Mouse (Mus musculus) neural tube, embryonic 10.5 days (tissue): Measurements from ENCODE around the gene Odf3b.
A peak's percentile ranks its signal among the peaks of the same experiment; 100 is the strongest.

Experiments
- DNase-seq: peaks from one replicate; pipeline ENCODE4 v3.0.0-alpha.2; 2017; ENCODE audit warnings: low spot score; ENCODE audit errors: extremely low spot score

Gene Odf3b

DNA sequence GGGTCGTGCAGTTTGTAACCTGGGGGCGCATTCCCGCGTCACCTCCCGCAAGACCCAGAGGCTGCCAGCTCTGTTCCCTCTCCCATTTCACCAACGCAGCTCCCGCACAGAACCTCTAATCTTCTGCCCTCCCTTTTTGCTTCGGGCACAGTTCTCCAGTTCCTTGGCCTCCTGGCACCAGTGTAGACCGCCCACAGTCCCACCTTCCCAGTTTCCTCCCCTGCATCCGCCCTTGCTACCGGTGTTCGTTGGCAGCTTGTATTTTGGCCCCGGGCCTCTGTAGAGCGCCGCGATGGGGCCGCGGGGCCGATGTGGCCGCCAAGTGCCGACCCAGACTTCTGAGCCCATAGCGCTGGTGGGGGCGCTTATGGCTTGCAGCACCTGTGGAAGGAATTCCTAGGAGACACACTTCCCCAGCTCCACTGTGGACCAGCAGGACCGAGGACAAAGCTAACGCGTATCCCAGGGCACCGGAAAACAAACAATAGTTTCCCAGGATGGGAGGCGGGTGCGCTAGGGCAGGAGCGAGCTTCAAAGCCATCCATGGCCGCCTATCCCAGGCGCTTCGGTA lies at the start of gene Odf3b:
Odf3b (minus strand) TSS at position 452 of the 571 bp plus-strand sequence.
- peak; percentile 58 for DNase-seq

DNA sequence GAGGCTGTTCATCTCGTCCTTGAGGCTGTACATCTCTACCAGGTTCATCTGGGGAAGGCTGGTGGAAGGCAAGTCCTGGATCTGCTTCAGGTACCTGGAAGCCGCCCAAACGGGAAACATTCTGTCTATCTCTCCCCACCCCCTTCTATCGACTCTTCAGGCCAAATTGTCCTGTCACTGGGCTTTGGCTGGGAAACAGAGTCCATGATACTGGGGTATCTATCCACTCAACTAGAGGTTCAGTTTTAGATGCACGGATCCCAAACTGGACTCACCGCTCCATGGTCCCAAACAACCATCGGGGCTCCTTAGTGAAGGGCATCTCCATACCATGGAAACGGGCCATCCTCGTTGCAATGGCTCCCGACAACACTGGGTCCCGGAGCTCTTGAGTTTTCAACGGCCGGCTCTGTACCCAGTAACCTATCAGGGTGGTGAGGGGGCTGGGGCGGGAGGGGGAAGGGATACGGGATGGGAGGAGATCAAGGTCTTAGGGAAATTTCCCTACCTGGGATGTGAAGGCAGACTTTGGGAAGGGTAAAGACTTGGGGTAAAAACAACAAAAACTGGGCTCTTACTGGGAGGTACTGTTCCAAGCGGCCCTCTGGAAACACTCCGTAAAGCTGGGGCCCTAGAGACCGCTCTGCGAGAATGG lies 49.2 kb upstream of the Odf3b start:
- no peak for DNase-seq

DNA sequence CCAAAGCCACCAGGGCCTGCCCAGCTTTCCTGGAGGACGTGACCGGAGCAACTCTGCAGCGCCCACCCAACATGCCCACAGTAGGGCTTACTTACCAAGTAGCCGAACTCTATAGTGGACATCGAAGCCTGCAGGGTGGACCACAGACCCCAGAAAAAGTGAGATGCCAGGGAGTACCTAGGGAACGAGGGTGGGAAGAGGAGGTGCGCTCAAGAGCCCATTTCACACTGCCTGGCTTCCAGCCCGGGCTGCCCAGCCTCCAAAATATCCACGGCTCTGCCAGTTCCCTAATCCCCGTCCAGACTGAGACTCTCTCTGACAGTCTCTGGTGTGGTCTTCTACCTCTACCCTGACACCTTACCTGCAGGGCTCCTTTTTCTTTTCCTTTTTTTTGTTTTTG lies 47.6 kb upstream of the Odf3b start:
- no peak for DNase-seq

DNA sequence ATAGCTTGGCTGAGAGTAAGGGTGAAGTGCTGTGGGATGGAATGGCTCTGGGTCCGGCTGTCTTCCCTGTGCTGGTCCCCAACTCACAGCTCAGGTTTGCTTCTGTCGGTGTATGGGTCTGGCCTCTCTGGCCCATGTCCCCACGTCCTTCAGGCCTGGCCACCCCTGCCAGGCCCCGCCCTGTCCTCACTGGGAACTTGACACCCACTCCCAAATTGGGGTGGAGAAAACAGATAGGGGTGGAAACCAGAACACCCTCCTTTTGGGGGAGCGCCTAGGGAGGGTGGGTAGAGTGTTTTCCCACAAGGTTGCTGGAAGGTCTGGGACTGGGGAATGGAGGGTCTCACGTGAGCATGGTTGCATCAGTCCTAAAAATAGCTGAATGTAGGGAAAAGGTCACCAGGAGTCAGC lies 46.6 kb upstream of the Odf3b start, which contains the start of gene Cpt1b:
Cpt1b (minus strand) TSS at position 153 of the 411 bp plus-strand sequence.
- no peak for DNase-seq

DNA sequence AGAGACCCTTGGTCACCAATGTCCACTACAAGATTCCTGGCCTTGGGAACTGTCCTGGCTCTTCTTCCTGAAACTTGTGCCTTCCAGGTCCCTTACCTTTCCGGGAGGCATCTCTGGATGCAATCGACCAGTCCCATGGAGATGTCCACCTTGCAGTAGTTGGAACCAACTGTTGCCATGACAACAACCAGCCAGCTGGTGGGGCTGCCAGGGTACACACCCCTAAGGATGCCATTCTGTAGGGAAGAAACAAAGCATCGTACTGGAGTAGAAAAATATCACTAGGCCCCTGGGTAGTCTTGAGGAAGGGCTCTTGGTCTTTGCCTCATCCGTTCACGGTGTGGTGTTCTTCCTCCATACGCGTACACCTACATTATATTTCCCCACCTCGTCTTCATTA lies 45.5 kb upstream of the Odf3b start:
- no peak for DNase-seq

DNA sequence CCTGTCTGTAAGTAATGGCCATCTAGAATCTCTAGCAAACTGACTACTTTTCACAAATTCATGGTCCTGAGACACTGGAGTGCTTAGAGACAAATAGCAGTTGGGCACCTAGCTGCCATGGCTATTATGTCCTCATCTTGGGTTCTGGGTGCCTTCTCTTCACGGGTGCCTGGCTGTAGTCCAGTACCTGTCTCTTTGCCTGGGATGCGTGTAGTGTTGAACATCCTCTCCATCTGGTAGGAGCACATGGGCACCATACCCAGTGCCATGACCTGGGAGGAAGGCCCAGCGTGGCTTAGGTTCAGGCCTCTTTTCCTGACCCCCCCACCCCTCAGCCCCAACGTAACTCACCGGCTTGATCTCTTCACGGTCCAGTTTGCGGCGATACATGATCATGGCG lies 42.9 kb upstream of the Odf3b start:
- DNase-seq: no peak

DNA sequence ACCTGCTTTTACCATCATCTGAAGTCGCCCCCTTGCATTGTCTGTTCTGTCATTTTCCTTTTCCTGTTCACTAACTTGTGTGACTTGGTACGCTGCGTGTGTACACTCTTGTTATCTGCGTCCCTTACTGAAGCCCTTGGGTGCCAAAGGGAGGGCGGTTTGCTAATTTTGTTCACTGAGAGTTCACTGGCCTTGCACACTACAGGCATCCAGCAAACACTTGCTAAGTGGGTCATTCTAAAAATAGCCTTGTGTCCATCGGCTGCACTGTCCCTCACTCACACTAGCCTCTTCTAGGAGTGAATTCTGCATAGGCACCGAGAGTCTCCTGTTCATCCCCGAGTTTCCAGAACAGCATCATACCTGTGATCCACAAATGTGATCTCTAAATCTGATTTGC lies 36.2 kb upstream of the Odf3b start:
- no peak for DNase-seq

DNA sequence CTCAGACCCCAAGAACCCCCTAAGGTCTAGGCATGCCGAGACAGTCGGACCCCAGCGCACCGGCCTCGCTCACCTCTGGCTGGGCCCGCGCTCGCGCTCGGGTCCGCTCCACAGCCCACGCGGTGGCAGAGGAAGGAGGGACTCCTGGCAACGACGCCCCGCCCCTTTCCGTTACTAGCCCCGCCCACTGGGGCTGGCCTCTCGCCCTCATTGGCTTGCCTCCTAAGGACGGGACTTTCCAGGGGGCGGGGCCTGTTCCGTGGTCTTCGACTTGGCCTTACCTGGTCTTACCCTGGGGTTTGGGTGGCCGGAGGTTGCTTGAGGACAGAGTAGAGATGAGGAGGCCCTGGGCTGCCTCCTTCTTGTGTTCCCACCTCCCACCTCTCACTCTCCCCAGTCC lies 31.0 kb upstream of the Odf3b start, which contains the start of gene Syce3:
Syce3 (minus strand) TSS at position 386 of the 400 bp plus-strand sequence.
- no peak for DNase-seq

DNA sequence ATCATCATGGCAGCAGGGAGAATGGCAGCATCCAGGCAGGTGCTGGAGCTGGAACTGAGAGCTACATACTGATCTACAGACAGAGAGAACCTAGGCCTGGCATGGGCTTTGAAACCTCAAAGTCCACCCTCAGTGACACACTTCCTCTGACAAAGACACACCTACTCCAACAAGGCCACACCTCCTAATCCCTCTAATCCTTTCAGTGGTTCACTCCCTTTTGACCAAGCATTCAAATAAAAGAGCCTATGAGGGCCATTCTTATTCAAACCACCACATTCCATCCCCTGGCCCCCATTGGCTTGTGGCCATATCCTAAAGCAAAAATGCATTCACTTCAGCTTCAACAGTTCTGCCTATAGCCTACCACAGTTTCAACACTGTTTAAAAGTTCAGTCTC lies 27.6 kb upstream of the Odf3b start:
- DNase-seq: no peak

DNA sequence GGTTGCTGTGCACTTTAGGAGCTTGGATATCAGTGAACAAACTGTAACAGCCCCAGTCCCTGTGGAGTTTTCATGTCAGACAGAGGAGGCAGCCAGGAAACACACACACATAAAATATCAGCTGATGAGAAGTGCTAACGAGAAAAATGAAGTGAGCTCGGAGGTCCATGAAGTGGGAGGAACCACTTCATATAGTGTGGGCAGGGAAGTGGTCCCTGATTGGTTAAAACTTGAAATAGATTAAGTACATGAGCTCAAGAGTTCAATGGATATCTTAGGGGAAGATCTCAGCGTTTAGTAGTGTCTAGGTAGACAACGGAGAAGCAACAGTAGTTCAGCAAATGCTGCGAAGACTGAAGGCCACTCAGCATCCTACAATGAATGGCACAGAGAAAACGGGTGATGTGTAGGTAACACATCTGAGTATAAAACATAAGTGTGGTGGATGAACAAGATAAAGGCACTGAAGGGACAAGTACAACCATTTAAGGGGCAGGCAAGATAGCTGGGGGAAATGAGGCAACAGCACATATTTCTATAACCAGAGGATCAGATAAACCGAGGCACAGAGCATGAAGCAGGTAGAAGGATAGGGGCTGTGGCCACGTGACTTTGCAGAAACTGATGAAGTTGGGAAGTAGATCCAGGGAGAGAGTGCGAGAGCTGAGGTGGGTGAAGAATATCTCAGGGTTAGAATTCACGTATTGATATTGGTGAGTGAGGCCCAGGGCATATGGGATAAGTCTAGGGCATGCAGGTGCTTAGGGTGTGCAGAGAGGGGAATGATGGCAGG lies 25.9 kb upstream of the Odf3b start:
- DNase-seq: no peak

DNA sequence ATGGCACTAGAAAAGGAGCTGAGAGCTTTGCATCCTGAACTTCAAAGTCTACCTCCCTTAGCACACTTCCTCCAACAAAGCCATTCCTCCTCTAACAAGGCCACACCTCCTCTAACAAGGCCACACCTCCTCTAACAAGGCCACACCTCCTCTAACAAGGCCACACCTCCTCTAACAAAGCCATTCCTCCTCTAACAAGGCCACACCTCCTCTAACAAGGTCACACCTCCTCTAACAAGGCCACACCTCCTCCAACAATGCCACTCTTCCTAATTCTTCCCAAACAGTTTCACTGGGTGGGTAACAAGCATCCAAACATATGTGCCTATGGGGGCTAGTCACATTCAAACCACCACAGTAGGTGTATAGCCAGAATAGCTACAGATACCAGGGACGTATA lies 23.4 kb upstream of the Odf3b start:
- DNase-seq: no peak

DNA sequence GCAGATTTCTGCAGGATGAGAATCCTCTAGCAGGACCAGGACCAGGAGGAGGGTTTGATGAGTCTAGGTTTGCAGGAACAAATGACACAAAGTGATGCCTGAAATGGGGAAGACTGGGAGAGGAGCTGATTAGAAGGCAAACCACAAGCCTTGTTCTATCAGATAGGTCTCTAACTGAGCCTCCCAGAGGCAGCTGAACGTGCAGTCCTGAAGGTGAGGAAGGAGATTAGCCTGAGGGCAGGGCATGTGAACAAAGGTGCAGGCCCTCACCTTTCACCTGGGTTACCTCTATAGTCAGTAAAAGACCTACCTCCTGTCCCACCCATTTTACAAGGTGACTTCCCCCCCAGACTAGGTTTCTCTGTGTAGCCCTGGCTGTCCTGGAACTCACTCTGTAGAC lies 20.6 kb upstream of the Odf3b start:
- DNase-seq: no peak

DNA sequence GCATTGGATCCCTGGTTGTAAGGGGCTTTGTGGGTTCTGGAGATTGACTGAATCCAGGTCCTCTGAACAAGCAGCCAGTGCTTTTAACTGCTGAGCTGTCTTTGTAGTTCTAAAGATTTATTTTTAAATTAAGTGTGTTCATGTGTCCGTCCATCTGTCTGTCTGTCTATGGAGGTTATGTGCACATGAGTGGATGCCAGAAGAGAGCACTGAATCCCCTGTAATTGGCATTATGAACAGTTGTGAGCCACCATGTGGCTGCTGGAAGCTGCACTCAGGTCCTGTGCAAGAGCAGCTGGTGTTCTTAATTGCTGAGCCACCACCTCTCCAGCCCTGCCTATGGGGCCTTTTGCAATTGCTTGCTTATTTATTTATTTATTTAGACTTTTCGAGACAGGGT lies 19.1 kb upstream of the Odf3b start:
- DNase-seq: no peak

DNA sequence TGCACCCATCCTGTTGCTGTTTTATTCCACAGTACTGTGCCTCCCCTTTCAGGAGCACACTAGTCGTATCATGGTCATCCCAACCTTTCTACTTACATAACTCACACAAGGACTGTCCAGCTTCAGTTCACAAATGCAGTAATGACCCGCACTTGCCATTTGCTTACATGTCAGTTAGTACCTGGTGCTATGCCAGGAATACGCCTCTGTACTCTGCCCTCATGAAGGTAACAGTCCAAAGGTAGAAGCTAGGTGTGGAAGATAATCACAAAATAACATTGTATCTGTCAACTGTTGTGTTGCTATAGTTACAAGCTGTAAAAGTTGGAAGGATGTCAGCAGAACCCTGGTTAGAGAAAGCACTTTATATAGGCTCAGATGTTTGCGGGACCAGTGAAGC lies 17.8 kb upstream of the Odf3b start:
- DNase-seq: no peak

DNA sequence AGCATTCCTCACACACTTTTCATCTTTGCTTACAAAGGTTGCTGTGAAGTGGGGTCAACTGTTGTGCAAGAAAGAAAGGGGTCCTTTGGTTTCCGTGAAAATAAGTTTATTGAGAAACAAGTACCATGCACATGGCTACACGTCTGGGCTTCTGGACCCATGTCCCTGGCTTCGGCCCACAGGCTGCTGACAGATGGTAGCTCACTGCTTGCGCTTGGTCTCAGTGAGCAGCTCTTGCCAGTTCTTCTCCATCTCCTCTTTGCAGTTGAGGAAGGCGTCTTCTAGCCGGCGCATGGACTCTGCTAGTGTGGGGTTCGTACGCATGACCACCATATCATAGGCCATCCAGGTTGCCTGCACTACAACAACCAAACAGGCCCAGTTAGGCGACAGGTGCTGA lies 11.0 kb upstream of the Odf3b start:
- DNase-seq: no peak

DNA sequence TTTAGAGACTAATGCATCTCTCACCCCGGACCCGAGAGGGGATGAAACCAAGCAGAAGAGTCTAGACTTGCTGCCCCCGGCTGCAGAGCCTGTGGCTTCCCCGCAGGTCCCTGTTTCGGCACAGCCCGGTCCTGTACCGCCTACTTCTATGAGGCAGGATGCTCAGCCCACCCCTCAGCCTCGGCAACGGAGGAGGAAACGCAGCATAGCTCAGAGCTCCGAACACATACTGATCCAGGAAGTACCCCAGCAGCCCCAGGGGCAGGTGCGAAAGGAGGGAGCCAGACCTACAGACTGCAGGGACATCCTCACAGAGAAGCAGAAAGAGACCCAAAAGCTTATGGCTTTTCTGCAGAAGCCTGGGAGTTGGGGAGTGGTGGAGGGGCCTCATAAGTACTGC lies 8.0 kb upstream of the Odf3b start:
- no peak for DNase-seq

DNA sequence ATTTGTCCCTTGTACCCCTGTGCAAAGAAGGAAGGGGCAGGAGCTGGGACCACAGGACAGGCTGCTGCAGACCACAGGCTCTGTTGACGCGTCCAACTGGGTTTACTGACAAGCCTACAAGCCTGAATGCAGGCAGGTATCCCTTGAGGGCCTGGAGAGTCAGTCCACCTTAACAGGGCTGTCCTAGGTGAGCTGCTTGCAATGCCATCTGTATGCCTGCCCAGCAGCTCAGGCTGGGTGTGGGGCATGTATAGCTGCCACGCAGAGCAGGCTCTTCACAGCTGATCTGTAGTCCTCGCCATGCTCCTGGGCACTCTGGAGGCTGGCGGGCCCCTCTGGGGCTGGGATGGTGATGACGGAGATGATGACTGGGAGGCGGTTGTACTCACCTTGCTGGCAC lies 5.5 kb upstream of the Odf3b start, which contains the start of gene Klhdc7b:
Klhdc7b (plus strand) TSS at position 301 of the 400 bp plus-strand sequence.
- no peak for DNase-seq

DNA sequence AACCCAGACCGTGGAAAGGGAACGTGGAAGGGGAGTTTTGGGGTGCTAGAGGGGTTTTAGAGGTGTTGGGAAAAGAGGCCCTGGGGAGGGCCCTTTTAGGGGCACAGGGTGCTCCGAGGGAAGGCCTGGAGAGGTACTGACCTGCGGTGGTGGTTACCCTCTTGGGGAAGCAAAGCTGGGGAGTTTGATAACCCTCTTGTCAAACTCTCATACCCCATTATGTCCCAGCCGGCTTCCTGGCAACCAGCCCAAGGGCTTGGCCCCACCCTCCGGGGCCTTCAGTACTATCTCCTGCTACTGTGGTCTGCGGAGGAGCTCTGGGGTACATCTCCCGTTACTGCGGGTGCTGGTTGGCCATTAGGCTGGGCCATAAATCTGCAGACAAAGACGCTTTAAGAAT lies 347 bp upstream of the Odf3b start:
- DNase-seq: peak; percentile 57

DNA sequence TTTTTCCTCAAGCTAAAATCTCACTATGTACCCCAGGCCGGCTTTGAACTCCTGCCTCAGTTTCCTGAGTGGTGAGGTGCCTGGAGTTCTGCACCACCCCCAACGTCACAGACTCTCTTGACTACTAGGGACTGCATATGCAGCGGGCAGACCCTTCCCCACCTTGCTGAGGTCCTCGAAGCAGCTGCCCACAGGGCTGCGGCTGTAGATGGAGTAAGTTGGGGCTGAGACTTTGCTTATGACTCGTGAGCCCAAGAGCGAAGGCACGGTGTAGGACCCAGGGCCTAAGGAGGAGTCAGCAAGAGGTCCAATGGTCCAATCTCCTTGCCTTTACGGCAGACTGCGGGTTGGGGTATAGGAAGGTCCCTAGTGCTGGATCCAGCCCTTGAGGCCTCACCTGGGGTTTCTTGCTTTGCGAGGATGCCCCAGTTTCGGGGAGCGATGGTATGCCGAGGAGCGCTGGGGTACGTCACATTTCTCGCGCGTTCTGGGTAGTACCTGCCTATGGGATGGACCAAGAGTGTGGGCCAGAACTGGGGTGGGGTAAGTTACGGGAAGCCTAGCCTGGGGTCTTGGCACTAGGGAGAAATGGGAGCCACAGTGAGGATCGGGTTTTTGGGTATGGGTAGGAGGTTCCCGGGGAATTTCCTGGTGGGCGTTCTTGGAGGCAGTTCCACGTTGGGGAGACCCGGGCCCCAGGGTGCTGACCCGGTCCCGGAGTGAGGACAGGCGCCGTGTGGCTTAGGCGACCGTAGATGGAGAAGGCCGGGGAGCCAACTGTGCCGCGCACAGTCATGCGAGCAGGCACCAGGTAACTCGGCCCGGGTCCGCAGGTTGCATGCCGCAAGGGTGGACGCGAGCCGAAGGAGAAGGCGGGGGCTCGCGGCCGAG lies 899 bp downstream of the Odf3b start:
- peak; percentile 48 for DNase-seq

DNA sequence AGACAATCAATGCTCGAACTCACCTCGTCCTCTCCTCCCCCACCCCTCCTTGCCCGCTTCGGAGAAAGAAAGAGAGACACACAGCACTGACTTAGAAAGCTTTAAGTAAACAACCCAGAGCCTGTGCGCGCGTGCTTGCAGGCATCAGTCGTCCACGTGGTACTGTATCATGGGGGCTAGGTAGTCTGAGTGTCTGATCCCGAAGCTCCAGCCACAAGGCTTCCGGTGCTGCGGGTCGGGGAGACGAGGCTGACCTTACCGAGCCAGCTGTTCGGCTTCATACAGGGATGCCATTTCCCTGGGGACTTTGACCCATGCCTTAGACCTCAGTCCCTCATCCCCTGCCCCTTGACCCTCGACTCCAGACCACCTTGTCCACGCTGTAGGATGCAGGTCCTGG lies 1.7 kb downstream of the Odf3b start:
- peak; percentile 28 for DNase-seq

DNA sequence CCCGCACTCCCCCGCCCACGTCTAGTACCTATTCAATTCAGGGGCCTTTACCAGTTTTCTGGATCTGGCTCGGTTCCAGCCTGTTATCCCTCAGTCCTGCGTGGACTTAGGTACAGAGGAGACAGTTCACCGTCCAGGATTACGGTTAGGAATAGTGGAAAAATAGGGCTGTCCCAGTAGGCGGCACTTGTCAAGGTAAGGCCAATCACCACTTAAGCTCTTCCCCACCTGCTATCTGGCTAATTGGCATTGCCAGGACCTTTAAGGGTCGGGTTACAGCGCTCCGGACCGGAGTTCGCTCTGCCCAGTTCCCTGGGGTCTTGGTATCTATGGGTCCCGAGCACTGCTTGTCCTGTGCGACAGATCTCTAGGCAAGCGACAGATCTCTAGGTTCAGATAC lies 2.1 kb downstream of the Odf3b start, which contains the start of gene Tymp:
Tymp (minus strand) TSS at position 83 of the 400 bp plus-strand sequence.
- peak; percentile 25 for DNase-seq
